Mouse (Mus musculus): ENCODE data around the gene Tsga10. TPM values are rescaled to one million over a fixed set of nuclear protein-coding genes. Genes with fewer than 3 reads are reported as not detected.

The Tsga10 gene
- total and polyA plus RNA-seq, 3 experiments, result 0.80 to 4.1 (median 3.7) TPM

DNA sequence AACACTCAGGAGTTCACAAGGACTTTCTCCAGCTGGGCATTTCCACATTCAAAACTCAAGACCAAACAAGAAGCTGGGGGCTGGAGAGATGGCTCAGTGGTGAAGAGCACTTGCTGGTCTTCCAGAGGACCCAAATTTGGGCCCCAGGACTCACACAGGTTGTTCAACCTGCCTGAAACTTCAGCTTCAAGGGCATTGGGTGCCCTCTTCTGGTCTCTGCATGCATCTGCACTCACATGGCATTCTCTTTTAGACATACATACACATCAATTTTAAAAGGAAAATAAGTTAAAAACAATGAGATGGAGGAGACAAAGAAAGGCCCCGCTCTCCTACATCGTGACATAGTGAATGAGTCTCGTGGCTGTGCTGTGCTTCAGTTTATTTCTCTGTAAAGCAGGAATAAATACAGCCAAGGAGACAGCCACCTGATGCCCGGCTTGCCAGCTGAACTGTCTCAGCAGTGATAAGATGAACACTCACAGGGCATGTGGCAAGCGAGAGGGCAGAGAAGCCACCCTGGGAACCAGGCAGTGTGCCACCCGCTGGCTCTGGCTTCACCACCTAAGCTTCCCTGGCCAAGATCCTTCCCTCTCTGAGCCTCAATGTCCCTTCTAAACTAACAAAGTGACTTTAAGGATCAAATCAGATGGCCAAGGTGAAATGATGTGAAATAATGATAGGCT is 157.8 kb downstream of the Tsga10 start:
- peak; percentile 43 to 61 for DNase-seq
- Histone ChIP-seq H3K36me3 (ENCODE audit: control insufficient read depth, insufficient read depth, low read length) (no peaks in the 10 kb centered on the region), H3K79me2 (replicated peaks; ENCODE audit: control insufficient read depth, insufficient read depth, low read length) (no peaks in the 10 kb centered on the region), H3K27me3 (ENCODE audit: control insufficient read depth, insufficient read depth, low read length) (no peaks in the 10 kb centered on the region), H3K4me1 (ENCODE audit: control insufficient read depth, insufficient read depth, low read length) (no peaks in the 10 kb centered on the region), H3K27ac (no peak overlapping the region), H3K9ac (ENCODE audit: low read depth, low read length) (no peak overlapping the region), H3K4me3 (no peak overlapping the region)
- no peak for TF ChIP-seq POLR2A (IDR thresholded peaks at IDR 0.05; ENCODE audit: insufficient read depth, low read depth, low read length)
- TF ChIP-seq CTCF (IDR thresholded peaks at IDR 0.05), result peak; percentile 52
- no peak for TF ChIP-seq EP300 (IDR thresholded peaks at IDR 0.05; ENCODE audit: insufficient read depth, low read depth, low read length)
- WGBS, result 70% methylated on average over 6 of the region's 6 CpGs
- intact Hi-C loops (cut with DNase I), result no loop called here

Other genes with a start within 250 kb of the Tsga10 start
- gene 2010300C02Rik, start 146.3 kb downstream of the Tsga10 start, total RNA-seq (2021), result under 1 TPM; 0.55 to 0.60 TPM
- gene 2010300C02Rik, start 146.3 kb downstream of the Tsga10 start, polyA plus RNA-seq (2012; rRNA removed), result 0.91 and 1.1 TPM in 2 replicates
- 10 to 100 TPM; 11.6 to 13.2 TPM for gene Lipt1, start 5.3 kb upstream of the Tsga10 start, total RNA-seq (2021)
- 6.8 and 6.9 TPM in 2 replicates for gene Lipt1, start 5.3 kb upstream of the Tsga10 start, polyA plus RNA-seq (2012; rRNA removed)
- 1 to 10 TPM; 3.3 to 3.5 TPM for gene Mitd1, start 24.0 kb upstream of the Tsga10 start, total RNA-seq (2021)
- gene Mitd1, start 24.0 kb upstream of the Tsga10 start, polyA plus RNA-seq (2012; rRNA removed), result 2.3 and 4.5 TPM in 2 replicates
- gene Mrpl30, start 24.0 kb upstream of the Tsga10 start, total RNA-seq (2021), result 100 to 1,000 TPM; 374 to 447 TPM
- 130 and 191 TPM in 2 replicates for gene Mrpl30, start 24.0 kb upstream of the Tsga10 start, polyA plus RNA-seq (2012; rRNA removed)
- gene Lyg2, start 50.1 kb upstream of the Tsga10 start, total RNA-seq (2021), result not detected
- not detected in 2 replicates for gene Lyg2, start 50.1 kb upstream of the Tsga10 start, polyA plus RNA-seq (2012; rRNA removed)
- gene Lyg1, start 91.3 kb upstream of the Tsga10 start, total RNA-seq (2021), result not detected
- gene Lyg1, start 91.3 kb upstream of the Tsga10 start, polyA plus RNA-seq (2012; rRNA removed), result not detected in 2 replicates
- 10 to 100 TPM; 52.6 to 53.7 TPM for gene Txndc9, start 131.5 kb upstream of the Tsga10 start, total RNA-seq (2021)
- gene Txndc9, start 131.5 kb upstream of the Tsga10 start, polyA plus RNA-seq (2012; rRNA removed), result 7.7 and 16.7 TPM in 2 replicates
- 10 to 100 TPM; 47.6 to 54.0 TPM for gene Eif5b, start 131.6 kb upstream of the Tsga10 start, total RNA-seq (2021)
- gene Eif5b, start 131.6 kb upstream of the Tsga10 start, polyA plus RNA-seq (2012; rRNA removed), result 8.6 and 20.0 TPM in 2 replicates

Measured in heart, adult 2 months (tissue).